Mouse (Mus musculus) ES-Bruce4 (cell line): ENCODE results near the gene Wwc1. TPM values are rescaled to one million over a fixed set of nuclear protein-coding genes. Genes with fewer than 3 reads are reported as not detected.

Source experiments
- H3K27ac ChIP-seq: 2 replicates; pipeline ENCODE4 v1.5.1; 2012; ENCODE audit warnings: low read length, inconsistent platforms; ENCODE audit not compliant: insufficient read depth
- H3K27me3 ChIP-seq: 2 replicates; pipeline ENCODE4 v1.6.1; 2012; ENCODE audit warnings: mild to moderate bottlenecking, low read length, inconsistent platforms; ENCODE audit not compliant: control insufficient read depth, poor library complexity, insufficient read depth, severe bottlenecking
- H3K36me3 ChIP-seq: 2 replicates; pipeline ENCODE4 v1.6.1; 2012; ENCODE audit warnings: inconsistent platforms, mild to moderate bottlenecking, low read length, moderate library complexity; ENCODE audit not compliant: control insufficient read depth, poor library complexity, insufficient read depth, severe bottlenecking
- H3K4me1 ChIP-seq: one replicate; pipeline ENCODE4 v1.8.1; 2011; ENCODE audit warnings: low read length; ENCODE audit not compliant: control insufficient read depth, insufficient read depth
- H3K4me3 ChIP-seq: 2 replicates; pipeline ENCODE4 v1.5.1; 2011; ENCODE audit warnings: low read depth, mild to moderate bottlenecking, low read length
- H3K9ac ChIP-seq: 2 replicates; pipeline ENCODE4 v1.6.1; 2012; ENCODE audit warnings: low read depth, mild to moderate bottlenecking, inconsistent platforms; ENCODE audit not compliant: poor library complexity, severe bottlenecking
- H3K9me3 ChIP-seq: replicated peaks from 2 replicates; pipeline ENCODE4 v1.6.1; 2012; ENCODE audit warnings: mild to moderate bottlenecking, low read length, inconsistent platforms; ENCODE audit not compliant: control insufficient read depth, poor library complexity, insufficient read depth, severe bottlenecking
- CTCF ChIP-seq: IDR thresholded peaks from one replicate; pipeline ENCODE4 v1.8.1; 2011; ENCODE audit warnings: low read depth, low read length
- EP300 ChIP-seq: IDR thresholded peaks from 2 replicates; pipeline ENCODE4 v1.6.1; 2011; ENCODE audit warnings: low read depth, low read length; ENCODE audit not compliant: insufficient read depth
- POLR2A ChIP-seq: IDR thresholded peaks from one replicate; pipeline ENCODE4 v1.8.1; 2011; ENCODE audit warnings: low read length; ENCODE audit not compliant: insufficient read depth
- polyA plus RNA-seq: library from polyadenylated mRNA; stranded (reverse); fragments of >200 nt; gene quantifications from 2 replicates; pipeline ENCODE4 v1.2.4, GENCODE M21; 2011; ENCODE audit warnings: low read depth; ENCODE audit not compliant: missing spikeins, insufficient read depth, insufficient read length

Wwc1 gene
- polyA plus RNA-seq, 1 experiment = 48.4 TPM

DNA sequence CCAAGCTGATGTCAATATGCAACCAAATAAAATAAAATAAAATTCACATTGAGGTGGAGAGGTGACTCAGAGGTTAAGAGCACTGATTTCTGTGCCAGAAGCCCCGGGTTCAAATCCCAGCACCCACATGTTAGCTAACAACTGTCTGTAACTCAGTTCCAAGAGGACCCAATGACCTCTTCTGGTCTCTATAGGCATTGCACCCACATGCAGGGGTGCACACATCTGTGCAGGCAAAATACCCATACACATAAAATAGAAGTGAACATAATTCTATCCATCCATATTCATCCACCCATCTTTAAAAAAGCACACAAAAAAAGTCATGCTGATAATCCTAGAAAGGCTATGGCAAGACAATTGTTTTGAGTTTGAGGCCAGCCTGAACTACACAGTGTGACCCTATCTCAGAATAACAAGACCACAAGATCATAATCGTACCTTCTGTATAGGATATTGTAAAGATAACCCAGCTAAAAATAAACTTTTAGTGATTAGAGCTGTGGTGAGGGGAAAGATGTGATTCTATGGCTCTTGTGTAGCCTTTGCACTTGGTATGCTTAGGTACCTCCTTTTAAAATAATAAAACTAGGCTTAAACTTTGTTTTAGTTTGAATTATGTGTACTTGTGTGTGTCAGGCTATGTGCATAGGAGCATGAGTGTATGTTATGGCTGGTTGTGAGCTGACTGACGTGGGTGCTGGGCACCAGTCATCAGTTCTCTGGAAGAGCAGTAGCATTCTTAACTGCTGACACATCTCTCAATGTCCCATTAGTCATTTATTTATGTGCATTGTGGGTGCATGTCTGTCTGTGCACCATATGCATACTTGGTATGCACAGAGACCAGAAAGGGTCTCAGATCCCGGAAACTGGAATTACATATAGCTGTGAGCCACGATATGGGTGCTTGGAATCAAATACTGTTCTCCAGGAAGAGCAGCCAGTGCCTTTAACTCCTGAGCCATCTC, 142.9 kb downstream of the Wwc1 start:
- no peaks in the 10 kb centered on the region for H3K4me1 ChIP-seq
- no peak overlapping the region for H3K4me3 ChIP-seq
- no peaks in the 10 kb centered on the region for H3K27me3 ChIP-seq
- no peak overlapping the region for H3K27ac ChIP-seq
- TF ChIP-seq CTCF (no peak), POLR2A (no peak), EP300 (no peak)
- H3K36me3 ChIP-seq = peaks cover 9% of the 10 kb centered on the region
- no peak overlapping the region for H3K9ac ChIP-seq
- no peaks in the 10 kb centered on the region for H3K9me3 ChIP-seq

DNA sequence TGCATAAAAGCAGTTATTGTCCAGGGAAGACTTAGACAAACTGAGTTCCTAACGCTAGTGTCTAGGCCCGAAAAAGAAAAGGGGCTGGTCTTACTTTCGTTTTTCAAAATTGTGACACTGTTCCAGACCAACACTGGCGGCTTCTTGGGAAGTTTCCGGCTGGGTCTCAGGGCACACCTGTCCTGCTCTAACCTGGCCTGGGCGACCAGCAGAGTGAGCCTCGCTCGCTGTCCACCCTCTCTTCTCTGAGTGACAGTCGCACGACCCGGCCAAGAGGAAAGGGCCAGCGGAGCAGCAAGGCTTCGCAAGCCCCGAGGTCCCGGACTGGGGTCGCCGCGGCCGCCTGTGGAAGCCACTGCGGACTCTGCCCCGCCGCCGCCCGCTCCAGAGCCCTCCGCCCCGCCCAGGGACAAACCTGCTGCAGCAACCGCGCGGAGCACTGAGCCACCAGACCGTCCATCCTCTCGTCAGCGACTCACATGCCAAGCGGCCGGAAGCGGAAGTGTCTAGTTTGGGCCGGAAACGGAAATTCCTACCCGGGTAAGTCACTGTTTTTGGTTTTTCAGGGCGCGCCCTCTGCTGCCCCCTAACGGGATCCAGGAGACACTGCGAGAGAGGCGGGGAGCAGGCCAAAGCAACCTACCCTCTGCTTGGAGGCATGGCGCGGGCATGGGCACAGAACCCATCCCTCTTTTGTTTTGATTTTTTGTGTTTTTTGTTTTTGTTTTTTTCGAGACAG, 146.1 kb downstream of the Wwc1 start, which contains the start of gene Rars:
Gene Rars, minus strand, starts transcription at position 485 of the 739 bp plus-strand sequence.
- Histone ChIP-seq H3K9me3 (no peaks in the 10 kb centered on the region), H3K9ac (peak within 1 kb of the TSS; percentile 89), H3K27me3 (no peaks in the 10 kb centered on the region), H3K36me3 (peaks cover 32% of the 10 kb centered on the region), H3K27ac (no peak within 1 kb of the TSS), H3K4me3 (peak within 1 kb of the TSS; percentile 96), H3K4me1 (no peaks in the 10 kb centered on the region)
- TF ChIP-seq CTCF (peak; percentile 81), EP300 (no peak), POLR2A (peak; percentile 61)

DNA sequence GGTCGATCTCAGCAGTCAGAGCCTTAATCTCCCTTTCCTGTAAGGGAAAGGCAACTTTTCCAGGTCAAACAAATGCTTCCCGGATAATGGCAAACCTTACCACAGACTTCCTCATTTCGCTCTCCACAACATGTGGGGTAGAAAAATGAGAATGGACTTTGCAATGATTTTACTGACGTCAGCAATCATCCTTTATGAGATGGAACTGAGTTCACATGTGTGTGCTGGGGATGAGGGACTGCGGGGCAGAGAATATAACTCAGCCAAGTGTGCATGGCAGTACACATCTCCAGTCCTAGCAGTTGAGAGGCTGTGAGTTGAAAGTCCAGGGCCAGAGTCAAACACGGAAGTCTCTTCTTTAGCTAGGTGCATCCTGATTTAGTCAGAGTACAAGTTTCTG, 147.1 kb downstream of the Wwc1 start:
- no peak for TF ChIP-seq CTCF
- no peak for TF ChIP-seq POLR2A
- Histone ChIP-seq H3K27me3 (no peaks in the 10 kb centered on the region), H3K9ac (peak overlapping the region; percentile 89), H3K4me1 (no peaks in the 10 kb centered on the region), H3K4me3 (peak overlapping the region; percentile 96), H3K27ac (no peak overlapping the region), H3K9me3 (no peaks in the 10 kb centered on the region), H3K36me3 (peaks cover 39% of the 10 kb centered on the region)

DNA sequence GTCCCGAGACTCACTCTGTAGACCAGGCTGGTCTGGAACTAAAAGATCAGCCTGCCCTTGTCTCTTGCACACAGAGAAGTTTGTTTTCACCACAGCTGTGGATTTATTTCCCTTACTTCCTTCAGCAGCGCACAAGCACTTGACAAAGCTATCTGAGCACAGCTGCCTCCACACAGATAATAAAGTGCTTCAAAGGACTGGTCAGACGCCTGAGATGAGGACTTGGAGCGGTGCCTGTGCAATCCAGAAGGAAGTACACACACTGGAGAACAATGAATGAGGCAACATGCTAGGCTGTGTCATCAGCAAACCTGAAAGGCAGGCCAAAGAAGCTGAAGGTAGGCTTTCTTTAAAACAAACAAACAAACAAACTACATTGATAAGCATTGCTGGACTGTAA, 148.2 kb downstream of the Wwc1 start:
- no peak for TF ChIP-seq EP300
- Histone ChIP-seq H3K27ac (no peak overlapping the region), H3K9me3 (no peaks in the 10 kb centered on the region), H3K27me3 (no peaks in the 10 kb centered on the region), H3K36me3 (peaks cover 50% of the 10 kb centered on the region), H3K9ac (no peak overlapping the region), H3K4me3 (no peak overlapping the region), H3K4me1 (no peaks in the 10 kb centered on the region)

DNA sequence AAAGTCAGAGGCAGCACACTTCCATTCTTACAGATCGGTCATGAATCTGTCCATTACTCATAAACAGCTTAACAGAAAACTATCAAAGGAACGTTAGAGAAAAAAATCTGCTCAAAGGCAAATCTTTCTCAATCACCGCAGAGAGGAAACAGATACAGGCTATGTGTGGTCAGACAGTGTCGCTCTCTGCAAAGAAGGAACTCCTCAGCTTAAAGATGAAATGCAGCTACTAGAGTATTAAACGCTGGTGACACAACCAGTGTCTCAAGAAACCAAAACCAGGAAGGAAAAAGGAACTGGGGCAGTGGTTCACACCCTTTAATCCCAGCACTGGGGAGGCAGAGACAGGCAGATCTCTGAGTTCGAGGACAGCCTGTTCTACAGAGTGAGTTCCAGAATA, 152.6 kb downstream of the Wwc1 start:
- Histone ChIP-seq H3K9ac (no peak overlapping the region), H3K4me1 (no peaks in the 10 kb centered on the region), H3K36me3 (peaks cover 80% of the 10 kb centered on the region), H3K4me3 (no peak overlapping the region), H3K27ac (no peak overlapping the region), H3K9me3 (no peaks in the 10 kb centered on the region), H3K27me3 (no peaks in the 10 kb centered on the region)
- TF ChIP-seq CTCF (no peak), POLR2A (no peak), EP300 (no peak)

DNA sequence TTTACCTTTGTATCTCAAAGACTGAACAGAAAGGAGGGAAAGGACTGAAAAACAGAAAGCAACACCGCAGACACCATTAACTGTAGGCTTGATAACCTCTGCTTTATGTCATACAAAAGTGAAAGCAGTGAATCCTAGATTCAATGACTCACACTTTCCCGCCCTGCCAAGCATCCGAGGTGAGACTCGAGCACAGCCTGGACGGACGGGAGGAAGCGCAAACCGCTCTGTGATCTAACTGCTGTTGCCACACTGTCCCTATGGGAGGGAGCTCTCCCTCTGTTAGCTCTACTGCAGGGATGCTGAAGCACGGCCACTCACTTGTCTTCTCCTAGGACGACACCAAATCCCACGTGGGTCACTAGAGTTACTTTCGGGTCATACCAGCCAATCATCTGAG, 164.0 kb downstream of the Wwc1 start:
- TF ChIP-seq POLR2A (no peak), EP300 (no peak), CTCF (no peak)
- Histone ChIP-seq H3K36me3 (peaks cover 72% of the 10 kb centered on the region), H3K9ac (no peak overlapping the region), H3K4me1 (no peaks in the 10 kb centered on the region), H3K4me3 (no peak overlapping the region), H3K27me3 (no peaks in the 10 kb centered on the region), H3K9me3 (no peaks in the 10 kb centered on the region), H3K27ac (no peak overlapping the region)
